Mouse (Mus musculus): ENCODE data around the gene Creb3l4.

Gene Creb3l4

DNA sequence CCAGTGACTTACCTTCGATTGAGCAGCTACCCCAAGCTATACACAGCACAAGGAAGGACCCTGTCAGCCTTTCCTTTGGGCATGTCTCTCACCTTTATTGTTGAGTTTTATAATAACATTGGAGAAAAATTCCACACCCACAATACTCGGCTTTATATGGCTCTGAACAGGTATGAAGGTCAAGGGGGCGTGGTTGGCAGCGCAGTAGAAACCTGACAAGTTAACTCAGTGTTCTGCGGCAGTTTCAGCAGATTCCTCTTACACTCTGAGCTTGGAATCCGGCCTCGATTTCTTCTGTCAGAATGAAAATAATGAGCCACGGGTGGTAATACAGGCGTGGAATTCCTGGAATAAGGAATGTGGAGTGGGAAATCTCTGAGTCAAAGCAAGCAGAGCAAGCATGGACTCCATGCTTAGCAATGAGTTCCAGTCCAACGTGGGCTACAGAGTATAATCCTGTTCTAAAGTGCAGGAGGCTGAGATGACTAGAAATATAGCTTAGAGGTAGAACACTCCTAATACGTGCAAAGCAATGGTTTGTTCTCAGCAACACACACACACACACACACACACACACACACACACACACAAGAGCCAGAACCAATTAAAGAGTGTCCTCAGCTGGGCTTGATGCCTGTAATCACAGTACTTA, 52.3 kb downstream of the Creb3l4 start:
- DNase-seq, result no peak

Measured in thymus, adult 18-20 months (tissue).